Mouse (Mus musculus) adrenal gland, postnatal 10 days (tissue): ENCODE measurements around the gene Emc1. TPM values are rescaled to one million over a fixed set of nuclear protein-coding genes. Genes with fewer than 3 reads are reported as not detected.
"Not testable (repeated sequence)": the region's sequence is repeated elsewhere in the genome, so short reads cannot be mapped to it uniquely, and the experiment has no call there.

Source experiments
- DNase-seq: peaks from one replicate; pipeline ENCODE4 v3.0.0; 2021; ENCODE audit warnings: mixed read lengths
- total RNA-seq, 2 experiments: library from RNA; stranded (reverse); gene quantifications; 2 replicates each; pipeline ENCODE4 v1.2.3; 2021

The Emc1 gene
- total RNA-seq, 2 experiments from 2014 or later = 37.2 to 47.6 TPM

- DNase-seq = no peak
These were observed 4.8 kb downstream of the Emc1 start for GRCm38 (mm10) chr4:139357211-139357610.

DNA sequence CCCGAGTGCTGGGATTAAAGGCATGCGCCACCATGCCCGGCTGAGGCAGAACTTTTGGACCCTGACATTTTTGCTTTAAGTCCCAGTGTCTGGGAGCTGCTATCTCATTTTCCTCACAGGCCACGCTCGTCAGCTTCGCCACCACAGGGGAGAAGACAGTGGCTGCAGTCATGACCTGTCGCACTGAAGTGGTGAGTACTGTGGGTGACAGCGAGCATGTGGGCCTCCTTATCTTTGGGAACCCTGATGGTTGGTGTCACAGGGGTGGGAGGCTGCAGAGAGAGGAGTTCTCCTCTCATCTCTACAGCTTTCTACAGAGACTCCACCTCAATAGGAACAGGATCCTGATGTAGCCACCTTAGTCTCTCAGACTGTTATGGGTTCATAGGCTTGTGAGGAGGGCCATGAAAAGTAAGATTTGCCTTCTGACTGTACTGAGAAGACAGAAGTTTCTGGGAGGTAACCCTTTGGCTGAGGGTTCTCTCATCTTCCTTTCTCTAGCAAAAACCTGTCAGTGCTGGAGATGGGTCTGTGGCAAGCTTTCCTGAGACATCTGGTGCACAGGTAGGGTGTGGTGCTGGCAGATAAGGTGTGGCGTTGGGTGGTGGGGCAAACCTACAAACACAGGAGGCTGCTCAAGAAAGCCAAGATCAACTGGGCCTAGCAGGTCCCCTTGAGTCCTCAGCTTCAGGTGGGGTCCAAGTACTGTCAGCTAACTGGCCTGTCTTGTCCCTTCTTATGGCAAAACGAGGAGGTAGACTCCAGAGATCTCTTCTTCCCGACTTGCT, 8.6 kb downstream of the Emc1 start:
- no peak for DNase-seq

GRCm38 (mm10) chr4:139367336-139367735, 14.9 kb downstream of the Emc1 start:
- peak; percentile 31 for DNase-seq

DNA sequence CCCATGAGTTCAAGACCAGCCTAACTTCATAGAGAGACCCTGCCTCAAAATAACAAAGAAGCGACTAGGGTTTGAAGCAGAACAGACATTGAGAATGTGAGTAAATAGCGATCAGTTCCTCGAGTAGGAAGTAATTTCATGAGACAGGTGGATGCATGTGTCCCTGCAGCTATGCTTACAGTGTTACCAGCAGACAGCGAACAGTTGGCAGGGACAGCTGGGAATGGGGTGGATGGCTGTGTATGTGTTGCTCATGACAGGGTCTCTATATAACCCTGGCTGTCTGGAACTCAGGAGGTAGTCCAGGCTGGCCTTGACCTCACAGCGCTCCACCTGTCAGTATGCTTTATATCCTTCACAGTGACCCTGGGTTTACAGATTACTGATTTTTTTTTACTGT, 15.7 kb downstream of the Emc1 start:
- DNase-seq = no peak

DNA sequence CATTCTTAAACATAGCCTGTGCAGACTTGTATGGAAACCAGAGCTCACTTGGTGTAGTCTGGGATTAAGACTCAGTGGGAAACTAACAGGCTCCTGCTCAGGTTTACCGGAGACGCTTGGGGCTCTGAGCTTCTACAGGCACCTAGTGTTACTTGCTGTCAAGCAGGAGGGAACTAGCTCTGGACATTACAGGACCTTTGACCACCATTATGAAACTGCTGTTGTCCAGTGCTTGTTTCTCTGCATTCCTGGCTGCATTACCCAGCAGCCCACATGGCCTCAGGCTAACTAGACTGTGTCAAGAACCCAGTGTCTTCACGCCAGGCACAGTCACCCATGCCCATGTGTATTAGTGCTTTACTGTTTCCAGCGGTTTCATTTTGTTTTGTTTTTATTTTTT, 20.7 kb downstream of the Emc1 start:
- DNase-seq = no peak

GRCm38 (mm10) chr4:139373531-139373930, 21.1 kb downstream of the Emc1 start:
- no peak for DNase-seq

GRCm38 (mm10) chr4:139379719-139380118, 27.3 kb downstream of the Emc1 start:
- DNase-seq = no peak

- DNase-seq = peak; percentile 100
These were observed 27.9 kb downstream of the Emc1 start for GRCm38 (mm10) chr4:139380207-139380748.

DNA sequence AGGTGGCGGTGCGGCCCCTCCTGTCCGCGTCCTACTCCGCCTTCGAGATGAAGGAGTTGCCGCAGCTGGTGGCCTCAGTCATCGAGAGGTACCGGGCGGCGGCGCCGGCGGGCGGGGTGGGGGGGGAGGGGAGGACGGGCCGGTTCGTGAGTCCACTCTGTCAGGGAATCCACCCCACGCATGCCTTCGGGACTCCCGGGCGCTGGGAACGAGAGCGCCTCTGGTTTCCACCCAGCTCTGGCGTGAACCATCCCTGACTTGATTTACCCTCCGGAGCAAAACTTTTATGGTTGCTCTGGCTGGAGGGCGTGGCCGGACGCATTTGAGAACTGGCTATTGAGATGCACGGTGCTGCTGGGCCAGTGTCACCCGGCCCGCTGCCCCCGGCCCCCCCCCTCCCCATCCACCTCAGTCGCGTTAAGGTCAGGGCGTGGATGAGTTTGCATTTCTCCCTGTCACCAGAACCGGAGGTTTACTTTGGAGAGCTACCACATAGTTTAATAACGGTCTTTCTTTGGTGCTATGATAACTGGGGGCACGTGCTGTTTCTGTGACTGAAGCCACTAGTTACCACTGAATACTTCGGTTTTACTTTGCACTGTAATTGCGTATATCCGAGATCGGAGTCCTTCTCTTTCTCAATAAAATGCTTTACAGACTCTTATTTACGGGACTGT, 28.5 kb downstream of the Emc1 start:
- no peak for DNase-seq

- no peak for DNase-seq
These were observed 29.1 kb downstream of the Emc1 start for GRCm38 (mm10) chr4:139381452-139381845.

GRCm38 (mm10) chr4:139382231-139382630, 29.8 kb downstream of the Emc1 start:
- DNase-seq = no peak

GRCm38 (mm10) chr4:139385841-139386240, 33.5 kb downstream of the Emc1 start:
- not testable (repeated sequence) for DNase-seq

DNA sequence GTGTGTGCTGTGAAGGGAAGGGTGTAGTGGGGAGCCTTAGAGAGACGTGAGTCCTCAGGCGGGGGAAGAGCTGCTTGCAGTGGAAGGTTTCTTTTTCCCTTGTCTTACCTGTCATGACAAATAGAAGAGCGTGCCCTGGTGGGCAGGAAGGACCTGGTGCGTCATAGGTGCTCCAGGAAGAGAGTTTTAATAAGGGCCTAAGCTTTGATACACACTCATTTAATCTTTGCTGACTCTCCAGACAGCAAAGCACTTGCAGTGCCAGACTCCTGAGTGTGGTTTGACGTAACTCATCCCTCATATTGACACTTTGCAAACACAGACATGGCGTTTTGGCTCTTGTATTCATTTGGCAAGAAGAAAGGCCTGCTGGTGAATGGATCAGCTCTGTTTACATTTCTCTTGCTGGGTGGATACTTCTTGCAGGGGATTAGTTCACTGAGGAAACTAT, 34.5 kb downstream of the Emc1 start:
- DNase-seq = peak; percentile 39

- no peak for DNase-seq
These were observed 37.2 kb downstream of the Emc1 start for GRCm38 (mm10) chr4:139389557-139389956.

DNA sequence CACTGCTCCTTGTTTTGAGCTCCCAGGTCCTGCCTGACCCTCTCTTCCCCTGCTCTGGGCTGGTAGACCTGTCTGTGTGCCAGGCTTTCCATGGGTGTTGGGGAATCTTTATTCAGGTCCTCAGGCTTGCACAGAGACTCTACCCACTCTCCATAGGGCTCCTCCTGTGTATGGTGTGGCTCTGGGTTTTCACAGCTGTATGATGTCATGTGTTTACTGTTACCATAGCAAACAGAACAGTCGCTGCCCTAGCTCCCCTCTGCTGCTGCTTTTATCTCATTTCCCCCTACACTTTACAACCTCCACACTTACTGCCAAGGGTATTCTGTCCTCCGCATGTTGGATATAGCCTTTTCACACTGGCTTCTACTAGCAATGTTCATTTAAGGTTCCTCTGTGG, 43.0 kb downstream of the Emc1 start:
- no peak for DNase-seq

GRCm38 (mm10) chr4:139400487-139400886, 48.1 kb downstream of the Emc1 start:
- DNase-seq = no peak

GRCm38 (mm10) chr4:139403214-139403613, 50.8 kb downstream of the Emc1 start:
- DNase-seq = no peak

DNA sequence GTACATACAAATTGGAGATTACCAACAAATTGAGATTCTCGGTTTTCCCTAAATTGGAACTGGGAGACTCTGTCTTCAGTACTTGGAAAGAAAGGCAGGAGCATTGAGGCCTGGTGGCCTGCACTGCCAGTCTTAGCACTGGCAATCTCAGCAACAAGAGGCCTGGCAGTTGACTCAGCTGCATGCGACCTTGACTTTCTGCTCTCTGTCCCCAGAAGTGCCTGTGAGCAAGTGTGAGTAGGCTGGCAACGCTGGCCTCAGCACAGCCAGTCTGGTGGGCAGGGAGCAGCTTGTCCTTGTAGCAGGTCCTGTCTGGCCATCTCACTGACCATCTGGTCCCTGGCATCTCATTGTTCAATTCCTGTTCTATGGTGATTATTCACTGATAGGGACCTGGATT, 59.0 kb downstream of the Emc1 start:
- DNase-seq = peak; percentile 73

- DNase-seq = no peak
These were observed 65.5 kb downstream of the Emc1 start for GRCm38 (mm10) chr4:139417868-139418267.

DNA sequence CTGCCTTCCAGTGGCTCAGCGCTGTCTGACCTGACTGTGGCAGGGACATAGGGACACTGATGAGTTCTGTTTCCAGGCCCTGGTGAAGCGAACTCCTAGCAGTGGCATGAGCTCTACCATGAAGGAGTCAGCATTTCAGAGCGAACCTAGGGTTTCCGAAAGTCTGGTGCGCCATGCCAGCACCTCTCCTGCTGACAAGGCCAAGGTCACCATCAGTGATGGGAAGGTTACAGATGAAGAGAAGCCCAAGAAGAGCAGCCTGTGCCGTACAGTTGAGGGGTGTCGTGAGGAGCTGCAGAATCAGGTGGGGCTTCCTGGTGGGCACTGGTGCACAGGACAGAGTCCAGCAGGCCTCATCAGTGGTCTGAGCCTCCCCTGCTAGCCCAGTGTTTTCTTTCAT, 69.2 kb downstream of the Emc1 start:
- DNase-seq = no peak

- DNase-seq = no peak
These were observed 70.0 kb downstream of the Emc1 start for GRCm38 (mm10) chr4:139422409-139422808.

- DNase-seq = no peak
These were observed 70.9 kb downstream of the Emc1 start for GRCm38 (mm10) chr4:139423270-139423669.
